Mouse (Mus musculus) G1E (cell line): Measurements from ENCODE around the gene Gna15.

ENCODE experiments used
- CTCF ChIP-seq: IDR thresholded peaks from 2 replicates; pipeline ENCODE4 v1.5.1; 2012; ENCODE audit warnings: low read depth, low read length, inconsistent platforms, mixed read lengths
- GATA1 ChIP-seq: IDR thresholded peaks from 2 replicates; pipeline ENCODE4 v1.6.1; 2012; ENCODE audit warnings: borderline replicate concordance, low read length, inconsistent platforms, mixed read lengths
- GATA2 ChIP-seq: IDR thresholded peaks from 2 replicates; pipeline ENCODE4 v1.6.1; 2012; ENCODE audit warnings: low read depth, low read length, inconsistent platforms, borderline replicate concordance
- POLR2AphosphoS5 ChIP-seq: IDR thresholded peaks from 2 replicates; pipeline ENCODE4 v1.6.1; 2012; ENCODE audit warnings: low read depth, low read length, inconsistent platforms; ENCODE audit not compliant: insufficient replicate concordance

DNA sequence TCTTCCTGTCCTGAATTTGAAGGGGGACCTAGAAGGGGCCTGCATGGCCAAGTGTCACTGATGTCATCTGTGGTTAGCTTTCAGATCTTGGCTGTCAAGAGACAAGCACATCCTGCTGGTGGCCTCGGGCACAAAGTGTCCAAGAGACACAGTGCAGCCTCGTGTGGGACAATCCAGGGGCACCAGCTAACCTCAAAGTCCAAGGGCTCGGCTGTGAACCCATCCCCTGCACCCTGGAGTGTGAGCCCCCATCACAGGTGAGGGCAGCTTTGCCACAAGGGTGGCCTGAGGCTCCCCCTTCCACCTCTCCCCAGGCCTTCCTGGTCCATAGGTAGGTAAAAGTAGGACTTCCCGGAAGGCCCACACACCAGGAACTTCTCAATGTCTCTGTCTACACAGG, 60.5 kb downstream of the Gna15 start:
- TF ChIP-seq POLR2AphosphoS5 = no peak
- no peak for TF ChIP-seq GATA2
- TF ChIP-seq CTCF = no peak
- no peak for TF ChIP-seq GATA1
